Mouse (Mus musculus) brain, embryonic 14.5 days (tissue): ENCODE data around the gene Ssr4. TPM values are rescaled to one million over a fixed set of nuclear protein-coding genes. Genes with fewer than 3 reads are reported as not detected.
A peak's percentile ranks its signal among the peaks of the same experiment; 100 is the strongest.

Source experiments
- DNase-seq: peaks from one replicate; pipeline ENCODE4 v3.0.0-alpha.2; 2011; ENCODE audit warnings: low read depth
- CTCF ChIP-seq: fragments of 200-500 bp; IDR thresholded peaks from 2 replicates; pipeline ENCODE4 v1.5.1; 2012; ENCODE audit warnings: inconsistent platforms, mild to moderate bottlenecking, moderate library complexity, borderline replicate concordance; ENCODE audit not compliant: insufficient read depth, insufficient read length; ENCODE audit errors: extremely low read depth
- POLR2A ChIP-seq: fragments of 200-500 bp; IDR thresholded peaks from 2 replicates; pipeline ENCODE4 v1.6.1; 2012; ENCODE audit warnings: mild to moderate bottlenecking, inconsistent platforms, borderline replicate concordance; ENCODE audit not compliant: poor library complexity, insufficient read depth, insufficient read length, severe bottlenecking; ENCODE audit errors: extremely low read depth
- polyA plus RNA-seq: library from polyadenylated mRNA; depleted of rRNA; stranded (reverse); fragments of >200 nt; gene quantifications from 2 replicates; pipeline ENCODE4 v1.2.3, GENCODE M21; 2012

The Ssr4 gene
- polyA plus RNA-seq, 1 experiment: 130 TPM

DNA sequence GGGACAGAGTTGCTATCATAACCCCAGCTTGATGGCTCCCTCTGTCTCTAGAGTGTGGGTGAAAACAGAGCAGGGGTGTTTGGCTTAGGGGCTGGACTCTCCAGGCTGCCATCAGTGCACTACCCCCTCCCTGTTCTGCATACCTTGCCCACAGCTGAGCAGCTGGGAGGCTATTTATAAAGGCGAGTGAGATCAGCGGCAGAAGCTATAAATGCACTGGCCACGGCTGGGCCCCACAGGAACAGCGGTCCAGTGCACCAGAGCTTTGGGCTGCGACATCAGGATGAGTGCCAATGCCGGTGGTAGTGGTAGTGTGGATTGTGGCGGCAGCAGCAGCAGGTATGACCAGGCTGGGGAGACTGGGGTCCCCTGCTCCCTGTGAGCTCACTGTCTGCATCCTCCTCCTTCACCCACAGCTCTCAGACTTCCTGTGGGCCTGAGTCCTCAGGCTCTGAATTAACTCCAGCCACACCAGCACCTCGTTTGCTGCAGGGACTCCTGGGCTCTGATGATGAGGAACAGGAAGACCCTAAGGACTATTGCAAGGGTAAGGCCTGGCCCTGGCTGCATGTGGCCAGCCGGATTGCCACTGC lies 12.6 kb upstream of the Ssr4 start, which contains the start of gene Srpk3:
TSS of gene Srpk3 (plus strand) at position 238 of the 593 bp plus-strand sequence.
- TF ChIP-seq CTCF (no peak), POLR2A (no peak)
- no peak for DNase-seq

DNA sequence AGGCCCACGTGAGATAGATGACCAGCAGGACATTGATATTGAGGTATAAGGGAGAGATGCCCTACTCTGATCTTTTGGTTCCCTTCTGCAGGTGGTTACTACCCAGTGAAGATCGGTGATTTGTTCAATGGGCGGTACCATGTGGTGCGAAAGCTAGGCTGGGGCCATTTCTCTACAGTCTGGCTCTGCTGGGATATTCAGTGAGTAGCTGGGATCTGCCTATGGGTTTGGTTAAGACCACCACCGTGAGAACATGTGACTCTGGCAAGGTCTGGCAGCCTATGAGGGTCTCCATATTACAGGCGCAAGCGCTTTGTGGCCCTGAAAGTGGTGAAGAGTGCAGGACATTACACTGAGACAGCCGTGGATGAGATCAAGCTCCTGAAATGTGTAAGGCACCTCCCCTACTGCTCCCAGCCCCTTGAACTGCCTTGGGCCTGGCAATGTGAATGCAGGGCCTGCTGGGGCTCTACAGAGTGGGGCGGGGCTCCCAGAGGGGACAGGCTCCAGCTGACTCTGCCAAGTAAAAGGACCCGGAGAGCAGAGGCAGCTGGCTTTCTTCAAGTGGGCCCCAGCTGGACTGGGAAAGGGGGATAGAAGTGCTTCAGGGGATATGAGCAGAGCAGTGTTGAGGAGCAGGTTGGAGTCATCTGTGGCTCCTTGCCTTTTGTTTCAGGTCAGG lies 11.9 kb upstream of the Ssr4 start:
- peak; percentile 22 for DNase-seq
- TF ChIP-seq POLR2A: no peak
- TF ChIP-seq CTCF: no peak

GRCm38 (mm10) chrX:73782227-73782626 lies 4.6 kb upstream of the Ssr4 start:
- DNase-seq: no peak
- TF ChIP-seq CTCF (no peak), POLR2A (no peak)

DNA sequence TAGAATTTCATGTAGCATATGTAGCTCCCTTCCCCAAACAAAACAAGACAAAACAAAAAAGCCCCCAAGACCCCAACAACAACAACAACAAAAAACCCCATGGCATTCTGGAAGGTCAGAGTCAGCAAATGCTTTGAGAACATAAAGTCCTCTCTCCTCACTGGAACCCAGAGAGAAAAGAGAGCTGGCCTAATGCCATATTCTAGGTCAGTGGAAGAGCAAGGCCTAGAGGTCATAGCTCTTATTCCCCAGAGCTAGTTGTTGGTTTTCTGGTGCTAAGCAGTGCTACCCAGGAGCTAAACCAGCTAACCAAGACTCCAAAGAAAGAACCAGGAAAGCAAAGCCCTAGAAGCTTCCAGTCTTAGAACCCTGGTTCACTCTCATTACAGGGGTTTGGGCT lies 1.2 kb upstream of the Ssr4 start:
- no peak for TF ChIP-seq CTCF
- TF ChIP-seq POLR2A: no peak
- no peak for DNase-seq

DNA sequence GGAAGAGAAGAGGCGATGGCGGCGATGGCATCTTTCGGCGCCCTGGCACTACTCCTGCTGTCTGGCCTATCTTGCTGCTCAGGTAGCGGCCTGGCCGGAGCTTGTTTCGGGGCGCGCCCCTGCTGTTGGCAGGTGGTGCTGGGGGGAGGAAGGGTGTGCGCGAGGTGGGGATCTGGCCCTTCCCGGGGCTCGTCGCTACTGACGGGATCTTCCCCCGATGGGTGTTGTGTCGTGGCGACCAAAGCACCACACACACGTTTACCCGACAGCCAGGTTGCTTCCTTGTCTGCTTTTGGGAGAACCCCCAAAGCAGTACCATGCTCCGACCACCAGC lies 364 bp downstream of the Ssr4 start:
- TF ChIP-seq CTCF (no peak), POLR2A (no peak)
- no peak for DNase-seq

GRCm38 (mm10) chrX:73788501-73788900 lies 1.7 kb downstream of the Ssr4 start:
- DNase-seq: no peak
- TF ChIP-seq POLR2A (no peak), CTCF (no peak)

DNA sequence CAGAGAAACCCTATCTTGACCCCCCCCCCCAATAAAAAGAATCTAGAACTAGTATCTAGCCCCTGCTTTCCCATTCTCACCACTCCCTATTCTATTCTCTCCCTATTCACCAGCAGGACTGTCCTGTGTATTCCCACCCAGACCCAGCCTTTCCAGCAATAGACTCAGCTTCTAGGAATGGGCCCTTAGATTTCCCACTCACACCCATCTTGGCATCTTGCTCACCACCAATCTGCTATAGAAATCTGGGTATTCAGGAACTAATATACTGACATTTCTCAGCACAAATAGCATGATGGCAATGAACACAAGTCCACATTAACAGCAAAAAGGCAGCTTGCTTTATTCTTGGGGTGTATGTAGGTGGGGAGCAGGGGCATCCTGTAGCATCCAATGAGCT lies 6.2 kb downstream of the Ssr4 start:
- no peak for DNase-seq
- no peak for TF ChIP-seq CTCF
- TF ChIP-seq POLR2A: no peak

DNA sequence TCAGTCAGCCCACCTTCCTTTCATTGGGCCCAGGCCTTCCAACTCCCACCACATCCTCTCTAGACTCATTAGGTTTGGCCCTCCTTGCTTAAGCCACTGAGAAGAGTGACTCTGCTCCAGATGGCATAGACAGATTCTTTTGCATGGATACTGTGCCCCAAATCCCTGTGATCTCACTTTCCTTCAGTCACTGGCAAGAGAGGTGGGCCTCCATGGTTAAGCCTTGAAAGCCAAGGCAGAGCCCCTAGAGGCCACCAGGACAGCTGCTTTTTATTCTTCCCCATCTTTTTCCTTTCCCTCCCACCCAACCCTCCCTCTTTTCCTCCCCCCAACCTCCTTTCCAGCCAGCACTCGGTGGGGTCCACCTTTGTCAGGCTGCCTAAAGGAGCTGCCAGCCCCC lies 6.7 kb downstream of the Ssr4 start:
- DNase-seq: no peak
- TF ChIP-seq POLR2A (no peak), CTCF (no peak)

- DNase-seq: no peak
- TF ChIP-seq POLR2A (no peak), CTCF (no peak)
These were observed 10.7 kb downstream of the Ssr4 start for GRCm38 (mm10) chrX:73797511-73797910.

DNA sequence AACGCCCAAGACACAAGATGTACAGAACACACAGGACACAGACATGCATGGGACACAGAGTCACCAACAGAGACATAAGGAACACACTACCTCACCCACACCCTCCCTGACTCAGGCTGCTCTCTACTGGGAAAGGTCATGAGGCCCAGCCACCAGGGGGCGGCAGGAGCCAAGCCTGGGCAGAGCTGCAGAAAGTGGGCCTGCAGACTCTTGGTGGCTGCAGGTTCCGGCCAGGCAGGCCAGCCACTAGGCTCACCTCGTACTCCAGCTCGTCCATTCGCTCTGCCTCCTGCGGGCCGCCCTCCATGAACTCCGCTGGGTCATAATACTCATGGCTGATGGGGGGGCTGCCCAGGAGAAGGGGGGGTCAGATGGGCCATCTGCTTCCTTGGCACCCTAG lies 11.7 kb downstream of the Ssr4 start:
- peak; percentile 62 for DNase-seq

GRCm38 (mm10) chrX:73805814-73806213 lies 19.0 kb downstream of the Ssr4 start:
- no peak for TF ChIP-seq CTCF
- TF ChIP-seq POLR2A: no peak
- peak; percentile 69 for DNase-seq

More for the DNA sequence above, 11.7 kb downstream of the Ssr4 start:
- TF ChIP-seq CTCF (peak; percentile 67; the same call in 1 of the 2 replicates), POLR2A (no peak)

DNA sequence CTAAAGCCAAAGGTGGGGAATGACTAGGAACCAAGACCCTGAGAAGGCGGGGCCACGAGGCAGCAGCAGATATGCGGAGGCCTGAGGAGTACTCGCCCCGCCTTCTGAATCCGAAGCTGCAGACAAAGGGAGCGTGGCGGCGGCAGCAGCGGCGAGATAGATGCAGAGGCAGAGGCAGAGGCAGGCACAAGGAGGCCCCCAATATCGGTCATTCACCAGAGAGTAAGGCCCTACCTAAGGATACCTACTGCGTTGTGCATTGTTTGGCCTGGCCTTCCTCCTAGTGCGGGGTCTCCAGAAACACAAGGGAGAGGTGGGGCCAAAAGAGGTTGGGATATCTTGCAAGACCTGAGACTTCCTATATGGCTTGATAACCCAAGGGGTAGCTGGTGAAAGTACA lies 28.2 kb downstream of the Ssr4 start:
- no peak for TF ChIP-seq CTCF
- TF ChIP-seq POLR2A: no peak
- DNase-seq: peak; percentile 77
